Mouse (Mus musculus): ENCODE results near the gene 4931422A03Rik. TPM values are rescaled to one million over a fixed set of nuclear protein-coding genes. Genes with fewer than 3 reads are reported as not detected.
A peak's percentile ranks its signal among the peaks of the same experiment; 100 is the strongest.

Gene 4931422A03Rik
- total RNA-seq, 2 experiments from 2014 or later: not detected

DNA sequence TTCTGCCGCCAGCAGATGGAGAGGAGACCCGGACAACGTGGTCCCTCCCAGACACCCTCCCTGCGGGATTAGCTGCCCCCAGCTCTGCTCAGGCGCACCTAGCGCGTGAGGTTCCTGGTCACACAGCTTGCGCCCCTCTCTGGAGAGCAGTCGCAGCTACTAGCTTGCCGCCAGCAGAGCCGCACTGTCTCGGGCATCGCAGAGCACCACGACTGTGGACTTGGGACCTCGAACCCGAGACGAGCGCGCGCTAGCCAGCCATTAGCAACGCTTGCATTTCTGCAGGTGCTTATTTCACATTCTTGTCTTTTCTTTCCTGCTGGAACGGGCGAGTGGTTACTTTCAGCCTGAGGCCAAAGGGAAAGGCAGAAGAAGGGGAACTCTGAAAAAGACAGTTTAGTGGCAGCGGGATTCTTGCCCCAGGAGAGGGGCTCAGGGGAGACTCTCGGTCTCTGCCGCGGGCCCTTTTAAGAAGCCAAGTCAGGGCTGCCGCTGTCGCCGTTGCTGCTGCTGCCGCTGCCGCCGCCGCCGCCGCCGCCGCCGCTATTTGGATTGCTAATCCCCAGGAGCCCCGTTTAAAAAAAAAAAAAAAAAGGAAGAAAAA, 58.6 kb downstream of the 4931422A03Rik start:
- DNase-seq: peak; percentile 51

DNA sequence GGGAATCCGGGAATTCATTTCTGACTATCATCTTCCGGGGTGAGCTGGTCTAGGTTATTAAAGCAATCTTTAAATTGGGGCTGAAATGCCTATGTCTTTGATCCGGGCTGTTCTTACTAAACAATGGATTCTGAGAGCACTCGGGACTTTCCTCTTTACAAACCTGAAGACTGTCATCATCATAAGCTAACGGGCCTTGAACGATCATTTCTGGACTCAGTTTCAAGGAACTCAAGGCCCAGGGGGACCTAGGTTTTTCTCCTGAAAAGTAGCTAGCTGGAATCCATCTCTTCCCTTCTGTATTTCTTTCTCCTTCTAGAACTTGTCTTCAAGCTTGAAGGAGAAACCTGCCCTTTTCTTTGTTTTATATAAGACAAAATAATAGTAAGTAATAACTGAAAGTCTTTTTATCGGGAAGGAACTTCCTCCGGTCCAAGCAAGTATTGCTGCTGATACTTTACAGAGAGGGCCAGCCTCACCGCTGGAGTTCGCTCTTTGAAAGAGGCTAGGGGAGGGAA, 59.2 kb downstream of the 4931422A03Rik start:
- no peak for DNase-seq

DNA sequence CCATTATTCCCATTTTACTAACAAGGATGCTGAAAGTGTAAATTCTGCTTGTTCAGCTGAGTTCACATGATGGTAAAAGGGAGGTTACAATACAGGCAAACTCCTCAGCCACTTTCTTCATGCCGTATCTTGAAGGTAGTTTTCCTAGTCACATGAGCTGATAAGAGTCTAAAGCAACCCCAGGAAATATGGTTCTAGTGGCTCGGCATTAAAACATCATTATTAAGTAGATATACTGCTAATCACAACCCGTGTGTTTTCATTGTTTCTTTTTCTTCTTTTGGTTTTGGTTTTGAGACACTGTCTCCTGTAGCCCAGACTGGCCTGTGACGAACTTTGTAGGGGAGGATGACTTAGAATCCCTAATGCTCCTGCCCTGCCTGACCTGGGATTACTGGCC, 60.0 kb downstream of the 4931422A03Rik start:
- DNase-seq: no peak

DNA sequence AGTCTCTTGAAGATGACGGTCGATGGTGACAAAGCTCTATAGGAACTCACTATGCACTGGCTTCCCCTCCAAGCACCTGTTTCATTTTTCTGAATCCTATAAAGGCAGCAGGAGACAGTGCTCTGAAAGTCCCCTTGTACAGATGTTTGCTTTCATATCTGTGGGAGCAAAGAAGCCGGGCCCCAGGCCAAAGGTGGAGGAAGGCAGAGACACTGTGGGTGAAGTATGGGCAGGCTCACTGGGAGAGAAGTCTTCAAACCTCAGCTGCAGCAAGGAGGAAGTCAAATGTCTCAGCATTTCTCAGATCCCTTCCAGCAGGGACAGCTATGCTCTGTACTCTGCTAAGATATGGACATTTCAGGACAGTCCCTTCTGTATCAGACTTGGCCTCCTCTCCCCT, 62.8 kb downstream of the 4931422A03Rik start:
- DNase-seq: no peak

DNA sequence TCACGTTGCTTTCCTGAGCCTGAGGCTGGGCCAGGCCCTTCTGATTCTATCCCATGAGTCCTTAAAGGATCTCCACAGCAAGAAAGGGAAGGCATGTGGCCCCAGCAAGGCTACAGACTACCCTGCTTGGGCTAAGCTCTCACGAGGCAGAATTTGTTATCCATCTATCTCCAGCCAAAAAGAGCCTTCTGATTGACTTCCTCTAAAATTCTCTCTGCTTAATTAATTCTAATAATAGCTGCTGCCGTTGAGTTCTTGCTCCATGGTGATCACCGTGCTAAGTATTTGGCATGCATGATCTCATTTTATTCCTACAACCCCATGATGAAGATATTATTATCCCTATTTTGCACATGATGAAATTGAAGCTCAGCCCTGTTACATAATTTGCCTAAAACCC, 65.8 kb downstream of the 4931422A03Rik start:
- no peak for DNase-seq

DNA sequence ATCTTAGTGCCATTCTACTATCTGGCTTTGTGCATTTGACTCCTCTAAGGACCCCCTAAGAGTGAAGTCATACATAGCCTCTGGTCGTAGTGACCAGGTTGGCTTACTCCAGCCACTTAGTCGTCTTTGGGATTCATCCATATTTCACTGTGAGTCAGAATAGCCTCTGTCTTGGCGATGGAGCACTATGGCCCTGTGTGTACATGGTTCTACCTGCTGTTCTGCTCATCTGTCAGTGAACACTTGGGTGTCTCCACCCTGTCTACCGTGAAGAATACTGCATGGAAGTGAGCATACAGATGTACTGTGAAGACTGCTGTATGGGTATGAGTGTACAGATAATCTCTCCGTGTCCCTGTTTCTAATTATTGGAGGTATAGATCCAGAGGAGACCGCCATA, 68.6 kb downstream of the 4931422A03Rik start:
- no peak for DNase-seq

DNA sequence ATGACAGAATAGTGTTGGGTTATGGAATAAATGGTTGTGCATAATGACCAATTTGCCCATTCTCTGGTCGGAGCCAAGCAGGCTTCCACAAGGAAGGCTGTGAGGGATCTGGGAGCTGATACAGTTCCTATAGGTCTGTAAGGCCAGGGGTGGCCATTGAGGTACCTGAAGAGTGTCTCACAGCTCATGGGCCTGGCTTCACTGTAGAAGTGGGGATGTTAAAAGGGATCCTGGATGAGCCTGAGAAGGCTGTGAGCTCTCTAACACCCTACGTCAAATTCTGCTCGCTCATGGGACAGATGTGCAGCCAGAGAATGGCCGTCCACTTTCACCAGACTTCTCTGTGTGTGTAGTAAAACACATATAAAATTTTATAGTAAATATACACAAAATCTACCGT, 69.1 kb downstream of the 4931422A03Rik start:
- DNase-seq: no peak

DNA sequence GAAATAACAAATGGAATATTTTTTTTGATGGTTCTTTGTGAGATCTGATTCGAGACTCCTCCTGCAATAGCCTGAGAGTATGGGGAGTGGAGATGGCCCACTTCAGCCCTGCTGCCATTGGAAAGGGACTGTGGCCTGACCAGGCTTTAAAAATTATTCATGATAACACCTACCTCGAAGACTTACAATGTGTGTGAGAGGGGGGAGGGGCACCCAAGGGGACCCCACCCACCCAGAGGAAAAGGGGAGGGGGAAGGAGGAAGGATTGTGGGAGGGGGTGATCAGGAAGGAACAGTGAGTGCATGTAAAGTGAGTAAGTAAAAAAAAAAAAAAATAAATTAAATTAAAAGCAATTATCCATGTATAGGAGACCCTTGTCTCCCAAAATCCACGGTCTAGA, 69.5 kb downstream of the 4931422A03Rik start:
- DNase-seq: no peak

DNA sequence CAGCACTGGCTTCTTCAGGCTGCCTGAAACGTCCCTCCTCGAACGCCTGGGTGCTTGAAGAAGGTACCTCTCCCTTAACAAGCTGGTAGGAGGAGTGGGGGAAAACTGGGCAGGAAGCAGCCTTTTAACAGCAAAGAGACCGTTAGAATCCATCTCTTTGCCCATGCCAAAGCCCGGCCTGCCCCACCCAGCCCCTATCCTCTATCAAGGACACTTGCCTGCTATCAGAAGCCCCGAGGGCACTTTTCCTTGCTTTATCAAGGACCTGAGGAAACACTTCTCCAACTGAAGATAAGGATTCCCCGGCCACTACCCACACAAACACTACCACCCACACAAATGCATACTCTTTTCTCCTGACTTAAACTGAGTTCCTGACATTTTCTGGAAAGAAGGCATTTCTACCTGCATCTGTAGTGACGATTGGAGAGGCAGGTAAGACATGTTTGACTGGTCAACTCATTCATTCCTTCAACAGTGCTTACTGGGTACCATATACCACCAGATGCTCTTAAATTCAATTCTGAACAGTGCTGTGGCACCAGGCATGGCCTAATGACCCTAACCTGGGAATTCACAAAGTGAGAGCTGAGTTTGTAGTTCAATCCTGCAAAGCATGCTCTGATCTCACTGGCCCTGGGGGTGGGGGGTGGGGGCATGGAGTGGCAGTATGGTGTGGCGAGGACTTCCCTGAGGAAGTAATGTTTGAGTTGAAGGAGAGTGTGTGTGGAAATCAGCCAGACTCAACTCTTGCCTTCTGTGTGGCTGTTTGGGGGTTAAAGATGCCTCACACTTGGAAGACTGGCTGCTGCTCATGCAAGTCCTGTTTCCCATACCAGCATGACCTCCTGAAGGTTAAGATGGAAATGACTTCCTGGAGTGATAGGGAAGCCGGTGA, 70.3 kb downstream of the 4931422A03Rik start, which contains the start of gene Lmo2:
Lmo2 (plus strand) TSS at position 338 of the 898 bp plus-strand sequence.
- no peak for DNase-seq

DNA sequence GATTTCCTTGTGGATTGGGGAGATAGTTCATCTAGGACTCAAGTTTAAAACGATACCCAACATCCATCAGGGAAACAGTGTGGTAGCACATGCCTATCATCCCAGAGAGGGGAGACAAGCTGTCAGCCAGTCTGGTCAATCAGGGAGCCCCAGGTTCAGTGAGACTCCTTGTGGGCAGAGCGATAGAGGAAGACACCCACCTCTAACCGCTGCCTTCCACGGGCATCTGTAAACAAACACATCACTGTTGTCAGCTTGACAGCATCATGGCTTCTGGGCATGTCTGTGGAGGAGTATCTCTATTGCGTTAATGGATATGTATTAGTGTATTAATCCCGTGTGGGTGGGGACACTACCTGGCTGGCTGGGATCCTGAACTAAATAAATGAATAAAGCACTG, 71.3 kb downstream of the 4931422A03Rik start:
- DNase-seq: no peak

DNA sequence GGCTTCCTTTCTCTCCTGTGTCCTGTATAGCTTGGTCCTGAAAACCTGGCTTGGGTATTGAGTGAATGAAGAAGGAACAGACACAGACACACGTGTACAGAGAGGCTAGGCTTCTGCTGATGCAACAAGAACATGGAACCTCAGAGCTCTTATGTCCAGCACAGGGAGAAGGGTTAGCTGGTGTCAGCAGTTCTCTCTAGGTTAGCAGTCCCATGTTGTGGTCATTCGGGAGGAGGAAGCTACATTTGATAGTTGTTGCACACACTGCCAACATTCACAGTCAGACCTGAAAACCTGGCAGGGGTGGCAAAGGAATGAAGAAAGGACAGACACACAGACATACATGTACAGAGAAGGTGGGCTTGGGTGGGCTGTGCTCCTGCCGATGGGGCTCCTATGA, 72.4 kb downstream of the 4931422A03Rik start:
- no peak for DNase-seq

DNA sequence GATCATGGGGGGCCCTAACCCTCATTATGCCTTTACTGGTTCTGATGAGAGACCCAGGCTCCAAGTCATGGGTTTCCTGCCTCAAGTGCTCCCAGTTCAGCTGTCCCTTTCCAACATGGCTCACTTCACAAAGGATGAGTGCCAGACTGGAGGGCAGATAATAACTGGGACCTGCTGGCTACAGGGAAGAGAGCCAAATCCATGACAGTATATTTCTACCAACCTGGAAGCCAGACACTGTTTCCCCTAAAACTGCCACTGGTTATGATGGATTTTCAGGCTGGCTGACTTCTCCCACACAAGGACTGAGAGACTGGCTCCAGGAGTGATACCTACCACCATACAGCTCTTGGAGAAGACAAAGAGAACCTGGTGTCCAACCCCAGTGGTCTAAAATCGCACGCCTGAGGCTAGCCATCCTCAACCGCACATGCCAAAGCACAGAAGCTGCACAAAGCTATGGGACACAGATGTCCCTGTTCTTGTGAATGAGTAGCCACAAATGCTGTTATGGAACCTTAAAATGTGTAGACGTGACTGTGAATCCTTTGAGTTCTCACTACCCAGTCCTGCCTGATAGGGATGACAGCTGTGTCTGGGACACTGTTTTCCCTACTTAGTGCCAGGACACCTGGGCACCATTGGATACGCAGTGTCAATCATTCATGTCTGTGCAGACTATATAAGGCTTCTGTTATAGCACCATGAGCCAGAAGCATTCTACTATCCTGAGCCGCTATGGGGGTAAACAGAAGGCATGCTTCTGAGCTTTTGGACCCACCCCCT, 74.9 kb downstream of the 4931422A03Rik start:
- DNase-seq: no peak

DNA sequence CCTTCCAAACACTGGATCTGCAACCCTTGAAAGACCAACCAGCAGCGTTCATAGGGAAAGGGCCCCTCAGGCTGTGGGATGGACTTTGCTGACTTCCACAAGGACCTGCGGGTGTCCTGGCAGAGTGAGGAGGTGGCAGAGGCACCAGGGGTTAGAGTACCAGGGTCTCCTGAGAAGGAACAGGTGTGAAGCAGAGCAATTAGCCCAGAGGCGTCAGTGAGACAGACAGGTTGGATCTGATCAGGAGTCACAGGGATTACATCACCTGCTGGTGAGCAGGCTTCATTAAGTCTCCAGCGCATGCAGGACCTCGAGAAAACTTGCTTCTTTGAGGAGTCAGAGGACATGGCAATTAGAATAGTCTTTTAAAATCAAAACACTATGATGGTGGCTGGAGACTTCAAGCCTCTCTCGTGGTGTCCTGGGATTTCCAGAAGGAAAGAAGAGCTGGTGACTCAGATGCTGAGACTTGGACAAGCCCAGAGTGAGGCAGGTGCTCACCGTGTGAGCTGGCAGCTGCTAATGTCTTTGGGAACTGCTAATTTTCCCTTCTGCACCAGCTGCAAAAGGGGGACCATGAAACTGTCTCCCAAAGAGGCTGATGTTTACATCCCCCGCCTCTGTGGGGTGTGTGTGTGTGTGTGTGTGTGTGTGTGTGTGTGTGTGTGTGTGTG, 80.0 kb downstream of the 4931422A03Rik start:
- DNase-seq: no peak

DNA sequence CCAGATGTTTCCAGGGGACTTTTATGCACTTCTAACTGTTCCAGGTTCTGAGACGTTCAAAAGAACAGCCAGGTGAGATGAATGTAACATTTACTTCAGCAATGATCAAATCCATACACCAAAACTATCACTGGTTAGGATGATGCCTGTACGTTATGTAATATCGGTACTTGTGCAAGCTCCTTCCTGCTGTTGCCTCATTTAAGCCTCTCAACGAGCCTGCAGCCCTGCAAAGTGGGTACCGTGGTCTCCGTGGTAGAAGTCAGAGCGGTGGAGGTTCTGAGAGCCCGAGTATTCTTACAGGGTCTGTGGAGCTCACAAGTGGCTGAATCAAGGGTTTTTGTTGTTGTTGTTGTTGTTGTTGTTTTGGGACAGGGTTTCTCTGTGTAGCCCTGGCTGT, 81.3 kb downstream of the 4931422A03Rik start:
- DNase-seq: no peak

DNA sequence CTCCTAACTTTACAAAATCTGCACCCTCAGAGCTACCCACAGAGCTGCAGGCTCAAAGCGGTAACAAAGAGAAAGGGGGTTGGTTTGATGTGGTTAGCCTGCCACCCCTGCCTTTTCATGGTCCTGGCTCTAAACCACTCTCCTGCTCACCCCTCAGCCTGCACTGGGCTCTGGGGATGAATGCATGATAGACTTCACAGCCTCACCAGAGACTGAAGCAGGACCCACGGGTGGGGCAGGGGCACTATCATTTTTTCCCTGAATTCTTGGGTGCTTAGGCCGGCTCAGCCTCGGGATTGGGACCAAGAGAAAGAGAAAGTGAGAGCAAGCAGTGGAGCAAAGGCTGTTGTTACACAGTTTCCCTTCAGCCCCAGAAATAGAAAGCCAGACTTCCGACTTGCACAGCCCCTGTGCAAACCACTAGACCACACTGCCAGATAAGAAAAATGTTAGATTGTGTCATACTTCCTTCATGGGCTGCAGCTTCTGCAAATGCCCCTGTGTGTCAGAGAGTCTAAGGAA, 82.5 kb downstream of the 4931422A03Rik start:
- DNase-seq: no peak

DNA sequence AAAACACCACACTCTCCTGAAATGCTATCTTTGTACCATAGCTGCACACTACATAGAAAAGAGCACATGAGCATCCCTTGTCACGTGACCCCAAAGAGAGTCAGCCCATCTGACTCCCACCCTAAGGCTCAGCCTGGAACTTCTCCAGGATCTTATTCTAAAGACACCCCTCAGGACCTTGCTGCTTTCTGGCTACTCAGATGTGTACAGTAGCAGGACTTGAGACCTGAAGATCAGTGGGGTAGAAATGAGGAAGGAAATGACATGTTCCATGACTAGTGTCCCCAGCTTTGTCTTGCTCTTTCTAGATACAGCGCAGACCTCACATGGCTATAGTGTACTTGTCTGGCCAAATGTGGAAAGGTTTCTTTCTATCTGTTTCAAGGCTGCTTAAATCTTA, 83.3 kb downstream of the 4931422A03Rik start:
- DNase-seq: no peak

DNA sequence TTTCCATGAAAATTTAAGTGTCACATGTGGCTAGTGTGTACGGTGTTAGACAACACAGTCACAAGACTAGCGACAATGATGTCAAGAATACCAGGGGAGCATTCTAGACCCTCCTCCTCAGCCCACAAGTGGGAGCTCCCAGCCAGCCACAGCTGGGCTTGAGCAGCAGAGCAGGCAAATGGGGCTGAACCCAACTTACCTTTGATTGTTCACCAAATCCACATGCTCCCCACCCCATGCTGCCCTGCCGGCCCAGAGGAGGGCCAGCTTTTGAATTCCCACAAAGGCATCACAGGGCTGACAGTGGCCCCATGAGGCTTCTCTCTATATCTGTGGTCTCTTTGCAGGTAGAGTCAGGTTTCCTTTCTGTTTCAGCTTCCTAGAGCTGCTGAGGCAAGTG, 87.1 kb downstream of the 4931422A03Rik start:
- no peak for DNase-seq

DNA sequence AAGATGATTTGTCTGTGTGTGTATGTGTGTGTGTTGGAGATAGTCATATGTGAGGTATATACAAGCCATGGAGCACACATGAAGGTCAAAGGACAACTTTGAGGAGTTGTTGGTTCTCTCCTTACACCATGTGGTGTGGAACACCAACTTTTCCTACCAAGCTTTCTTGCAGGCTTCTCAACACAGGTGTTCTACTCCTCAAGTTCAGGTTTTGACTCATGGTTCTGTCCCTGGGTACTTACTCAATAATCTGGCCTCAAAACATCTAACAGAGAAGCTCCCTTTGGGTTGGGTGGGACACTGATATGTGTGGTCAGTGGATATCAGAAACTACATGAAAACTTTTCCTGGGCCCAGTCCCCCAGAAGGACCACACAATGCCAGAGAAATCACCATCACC, 89.2 kb downstream of the 4931422A03Rik start:
- no peak for DNase-seq

DNA sequence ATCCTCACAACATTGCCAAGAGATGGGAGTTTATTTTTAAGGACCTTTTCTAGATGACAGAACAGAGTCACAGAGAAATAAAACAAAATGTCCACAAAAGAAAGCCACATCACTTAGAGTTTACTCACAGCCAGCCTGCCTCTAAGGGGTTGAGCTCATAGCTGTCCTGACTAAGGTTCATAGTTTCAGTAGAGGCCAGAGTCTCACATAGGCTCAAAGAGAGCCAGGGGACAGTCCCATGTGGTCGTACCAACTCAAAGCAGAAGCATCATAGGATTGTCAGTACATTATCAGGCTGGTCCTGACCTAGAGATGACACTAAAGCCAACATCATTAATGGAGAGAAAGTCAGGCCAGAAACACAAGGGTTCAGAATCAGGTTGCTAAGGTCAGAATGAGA, 89.6 kb downstream of the 4931422A03Rik start:
- DNase-seq: no peak

DNA sequence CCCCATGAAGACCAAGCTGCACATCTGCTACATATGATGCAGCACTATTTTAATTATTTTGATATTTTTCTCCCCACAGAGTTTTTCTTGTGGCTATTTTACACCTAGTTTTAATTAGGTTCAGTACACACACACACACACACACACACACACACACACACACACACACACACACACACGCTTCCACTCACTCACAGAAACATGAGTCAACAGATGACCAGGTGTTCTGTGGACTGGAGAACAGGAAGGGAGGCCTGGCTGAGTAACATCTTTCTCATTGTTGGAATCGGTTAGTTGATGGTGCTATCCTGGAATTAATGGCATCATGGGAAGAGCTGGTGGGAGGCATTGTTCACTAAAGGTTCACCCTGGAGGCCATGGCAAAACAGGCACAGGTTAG, 90.5 kb downstream of the 4931422A03Rik start:
- no peak for DNase-seq

DNA sequence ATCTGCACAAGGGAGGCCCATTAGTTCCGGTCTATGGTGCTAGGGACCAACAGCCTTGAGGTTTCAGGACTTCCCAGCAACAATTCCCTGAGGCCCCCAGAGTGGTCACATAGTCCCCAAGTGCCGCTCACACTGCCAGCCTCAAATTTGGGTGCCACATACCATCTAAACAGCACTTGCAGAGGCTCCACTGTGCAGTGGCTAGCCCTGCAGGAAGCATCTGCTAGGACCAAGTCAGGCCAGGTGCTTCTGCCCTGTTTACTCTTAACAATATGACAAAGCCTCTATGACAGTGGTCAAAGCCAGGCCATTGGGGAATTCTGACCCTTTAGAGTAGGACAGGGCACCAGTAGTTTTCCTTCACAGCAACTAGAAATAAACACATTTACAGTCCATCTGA, 91.5 kb downstream of the 4931422A03Rik start:
- no peak for DNase-seq
